ENCODE assay signal across 34 mouse cellular contexts in the genomic region with DNA sequence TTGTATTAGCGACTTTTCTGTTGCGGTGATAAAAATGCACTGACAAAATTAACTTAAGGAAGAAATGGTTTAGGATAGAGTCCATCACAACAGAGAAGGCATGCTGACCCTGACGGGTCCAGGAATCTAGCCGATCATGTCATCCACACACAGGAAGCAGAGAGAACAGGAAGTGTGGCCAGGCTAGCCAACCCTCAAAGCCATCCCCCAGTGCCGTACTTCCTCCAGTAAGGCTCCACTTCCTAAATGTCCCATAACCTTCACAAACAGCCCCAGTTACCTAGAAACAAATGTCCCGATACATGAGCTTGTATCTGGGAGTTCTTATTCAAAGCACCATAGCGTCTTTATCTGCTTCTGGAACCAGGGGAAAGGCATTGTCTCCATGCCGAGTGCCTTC. TPM values are rescaled to one million over a fixed set of nuclear protein-coding genes. Genes with fewer than 3 reads are reported as not detected.
"Had no signal": no experiment of that assay in that cellular context is flagged by ENCODE, and none has a peak within 500 bp of the region (broad histone marks: within the 10 kb centered on the region; RNA-seq: fewer than 3 reads in every experiment).

No protein-coding gene starts in this region.

- DNase-seq: heart, postnatal 10 days; heart, postnatal 14 days; heart, postnatal 36 days; heart, postnatal 4 days; kidney, adult 11 months; kidney, adult 18-20 months; kidney, adult 2 months; kidney, adult 8-10 months; kidney, adult 9 months; kidney, postnatal 10 days; kidney, postnatal 14 days; kidney, postnatal 25 days; kidney, postnatal 36 days; kidney, postnatal 4 days; layer of hippocampus, adult 9-11 months; layer of hippocampus, postnatal 36 days had no signal

- H3K4me1 ChIP-seq: heart, embryonic 10.5 days; heart, embryonic 12.5 days; heart, embryonic 13.5 days; heart, embryonic 15.5 days; hindbrain, embryonic 10.5 days; hindbrain, embryonic 12.5 days; hindbrain, embryonic 13.5 days; hindbrain, embryonic 15.5 days; intestine, embryonic 15.5 days; kidney, embryonic 15.5 days had no signal

- H3K27ac ChIP-seq: heart, embryonic 10.5 days; heart, embryonic 13.5 days; heart, embryonic 15.5 days; hindbrain, embryonic 10.5 days; hindbrain, embryonic 12.5 days; hindbrain, embryonic 13.5 days; hindbrain, embryonic 14.5 days; hindbrain, embryonic 15.5 days; hindbrain, postnatal 0 days; intestine, embryonic 15.5 days; kidney, embryonic 15.5 days; kidney, postnatal 0 days; layer of hippocampus, adult 2 months had no signal

- H3K36me3 ChIP-seq: heart, embryonic 10.5 days; heart, embryonic 12.5 days; heart, embryonic 13.5 days; heart, embryonic 15.5 days; hindbrain, embryonic 10.5 days; hindbrain, embryonic 12.5 days; hindbrain, embryonic 13.5 days; hindbrain, embryonic 15.5 days; intestine, embryonic 15.5 days; kidney, embryonic 15.5 days had no signal

- ATAC-seq: hindbrain, embryonic 16.5 days; hindbrain, postnatal 0 days; inflammation-experienced regulatory T-cells, adult 6 months; intestine, embryonic 15.5 days; intestine, embryonic 16.5 days; intestine, postnatal 0 days had no signal

- H3K4me3 ChIP-seq: heart, embryonic 10.5 days; heart, embryonic 12.5 days; heart, embryonic 13.5 days; heart, embryonic 15.5 days; hindbrain, embryonic 10.5 days; hindbrain, embryonic 12.5 days; hindbrain, embryonic 13.5 days; hindbrain, embryonic 15.5 days; intestine, embryonic 15.5 days; kidney, embryonic 15.5 days; layer of hippocampus, adult 2 months had no signal

- H3K4me2 ChIP-seq: heart, embryonic 12.5 days; heart, embryonic 13.5 days; heart, embryonic 15.5 days; hindbrain, embryonic 12.5 days; hindbrain, embryonic 13.5 days; hindbrain, embryonic 14.5 days; hindbrain, embryonic 15.5 days; intestine, embryonic 15.5 days; kidney, embryonic 15.5 days had no signal

- H3K9me3 ChIP-seq: heart, embryonic 10.5 days; heart, embryonic 13.5 days; heart, embryonic 15.5 days; hindbrain, embryonic 10.5 days; hindbrain, embryonic 13.5 days; hindbrain, embryonic 15.5 days; intestine, embryonic 15.5 days; kidney, embryonic 15.5 days had no signal

- H3K27me3 ChIP-seq: heart, embryonic 12.5 days; heart, embryonic 13.5 days; heart, embryonic 15.5 days; hindbrain, embryonic 12.5 days; hindbrain, embryonic 13.5 days; hindbrain, embryonic 15.5 days; intestine, embryonic 15.5 days; kidney, embryonic 15.5 days had no signal

- H3K9ac ChIP-seq: heart, embryonic 12.5 days; heart, embryonic 13.5 days; heart, embryonic 15.5 days; hindbrain, embryonic 12.5 days; hindbrain, embryonic 13.5 days; hindbrain, embryonic 14.5 days; hindbrain, embryonic 15.5 days; intestine, embryonic 15.5 days; kidney, embryonic 15.5 days had no signal

RNA-seq across cellular contexts. Expression of gene Cachd1, which starts 32.9 kb away (rescaled TPM):
- polyA plus RNA-seq: inflammation-experienced regulatory T-cells, adult 6 months had no signal
